Mouse (Mus musculus) hematopoietic multipotent progenitor cell, adult 10-12 weeks (in vitro differentiated cells): ENCODE results near the gene Sycp3. TPM values are rescaled to one million over a fixed set of nuclear protein-coding genes. Genes with fewer than 3 reads are reported as not detected.

ENCODE experiments used
- polyA plus RNA-seq: library from polyadenylated mRNA; stranded (reverse); fragments of >175 nt; gene quantifications from 2 replicates; pipeline ENCODE4 v1.2.3, GENCODE M21; 2012; ENCODE audit warnings: low replicate concordance

Gene Sycp3
- polyA plus RNA-seq, result not detected in 2 replicates

DNA sequence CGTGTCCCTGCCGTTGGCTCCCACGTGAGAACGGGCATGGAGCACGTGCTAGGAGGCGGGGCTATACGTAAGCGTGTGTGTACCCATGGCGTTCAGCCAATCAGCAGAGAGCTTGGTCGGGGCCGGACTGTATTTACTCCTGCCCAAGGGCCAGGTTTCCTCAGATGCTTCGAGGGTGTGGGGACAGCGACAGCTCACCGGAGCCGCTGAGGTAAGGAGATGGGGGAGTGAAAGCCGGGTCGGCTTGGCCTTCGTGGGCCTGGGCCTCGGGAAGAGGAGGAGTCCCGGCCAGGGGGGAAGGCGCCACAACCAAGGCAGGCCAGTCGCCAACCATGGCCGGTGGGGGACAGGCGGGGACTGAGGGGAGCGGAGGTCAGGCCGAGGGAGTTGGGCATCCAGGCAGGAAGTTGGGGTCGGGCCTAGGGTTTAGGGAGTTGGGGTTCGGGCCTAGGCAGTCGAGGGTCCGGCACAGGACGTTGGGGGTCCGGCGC is at the start of gene Sycp3:
Sycp3 (plus strand) TSS at position 68 of the 491 bp plus-strand sequence.

DNA sequence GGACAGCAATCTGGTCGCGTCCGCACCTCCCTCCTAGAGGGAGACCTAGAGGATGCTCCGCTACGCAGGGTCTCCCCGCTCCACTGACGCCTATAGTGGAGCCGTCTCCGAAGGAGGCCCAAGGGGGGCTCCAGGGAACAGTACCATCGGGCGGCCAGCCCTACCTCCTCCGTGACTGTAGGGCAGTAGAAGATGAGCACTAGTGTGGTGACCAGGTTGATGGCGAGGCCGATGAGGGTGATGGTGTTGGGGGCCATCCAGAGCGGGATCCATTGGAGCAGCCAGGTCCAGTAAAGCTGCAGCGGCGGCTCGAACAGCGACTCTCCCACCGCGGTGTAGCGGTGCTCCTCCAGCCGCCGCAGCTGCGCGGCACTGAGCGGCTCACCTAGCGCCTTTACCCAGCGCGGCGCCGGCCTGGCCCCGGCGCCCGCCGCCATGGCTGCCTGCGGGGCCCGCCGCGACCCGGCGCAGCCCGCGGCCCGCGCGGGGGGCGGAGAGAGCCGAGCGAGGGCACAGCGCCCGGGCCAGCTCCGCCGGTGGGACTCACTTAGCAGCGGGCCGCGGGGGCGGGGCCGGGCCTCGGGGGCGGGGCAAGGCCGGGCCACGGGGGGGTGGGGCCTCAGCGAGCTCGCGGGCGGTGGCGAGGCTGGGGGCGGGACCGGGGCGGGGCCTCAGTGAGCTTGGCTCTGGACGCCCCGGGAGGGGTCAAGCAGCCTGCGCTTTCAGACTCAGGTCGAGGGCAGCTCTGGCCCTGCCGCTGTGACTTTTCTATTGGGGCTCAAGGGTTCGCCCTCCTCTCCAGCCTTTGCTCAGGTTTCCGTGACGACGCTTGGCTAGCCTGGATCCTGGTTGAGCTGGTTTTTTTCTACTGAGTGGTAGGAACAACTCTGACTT is 44.3 kb downstream of the Sycp3 start, which contains the start of gene Chpt1:
Chpt1 (minus strand) TSS at position 653 of the 894 bp plus-strand sequence.

Other genes starting within 250 kb of the Sycp3 start
- gene Dram1, start 80.5 kb upstream of the Sycp3 start, polyA plus RNA-seq, result 1.1 and 1.4 TPM in 2 replicates
- gene Gnptab, start 80.4 kb upstream of the Sycp3 start, polyA plus RNA-seq, result 5.0 and 5.1 TPM in 2 replicates
- 16.7 and 27.9 TPM in 2 replicates for gene Chpt1, start 44.5 kb downstream of the Sycp3 start, polyA plus RNA-seq
- not detected in 2 replicates for gene Mybpc1, start 145.6 kb downstream of the Sycp3 start, polyA plus RNA-seq
- 3.2 and 7.4 TPM in 2 replicates for gene Spic, start 225.4 kb downstream of the Sycp3 start, polyA plus RNA-seq